Mouse (Mus musculus): ENCODE results near the gene Klb.

DNA sequence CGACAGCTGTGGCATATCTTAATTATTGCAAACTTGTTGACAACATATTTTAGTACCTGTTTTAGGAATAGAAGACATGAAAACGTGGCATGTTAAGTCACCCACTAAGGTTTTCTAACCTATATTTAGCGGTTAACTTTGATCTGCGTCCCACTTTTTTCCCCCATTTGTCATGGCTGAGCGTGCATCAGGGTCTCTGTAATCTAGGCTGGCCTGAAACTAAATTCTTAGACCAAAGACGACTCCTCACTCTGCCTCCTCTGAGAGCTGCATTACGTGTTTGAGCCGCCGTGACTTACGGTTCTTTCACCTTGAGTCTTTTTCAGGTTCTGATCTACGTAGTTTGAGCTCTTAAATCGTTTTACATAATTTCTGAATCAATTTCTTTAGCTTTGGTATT, 43.6 kb downstream of the Klb start:
- no peak for TF ChIP-seq CTCF (IDR thresholded peaks at IDR 0.05; ENCODE audit: low read depth, low read length)
- TF ChIP-seq GATA1 (IDR thresholded peaks at IDR 0.05; ENCODE audit: borderline replicate concordance, low read length) = no peak

Data from G1E (cell line).